Mouse (Mus musculus) limb, embryonic 14.5 days (tissue): ENCODE measurements around the gene Nthl1. TPM values are rescaled to one million over a fixed set of nuclear protein-coding genes. Genes with fewer than 3 reads are reported as not detected.

Experiments used
- ATAC-seq: fragments of 200-750 bp; cut with Nextera tagmentation; 2 replicates; pipeline ENCODE4 v1.8.0; 2017; ENCODE audit warnings: low read depth, moderate number of reproducible peaks, moderate TSS enrichment; ENCODE audit not compliant: low FRiP score
- DNase-seq: peaks from one replicate; pipeline ENCODE4 v3.0.0-alpha.2; 2015; ENCODE audit warnings: low spot score
- H3K27ac ChIP-seq: fragments of 300-500 bp; sonication (generic); replicated peaks from 2 replicates; pipeline ENCODE4 v1.5.1; 2014; ENCODE audit warnings: low read depth, mild to moderate bottlenecking, low read length, moderate library complexity, mixed read lengths
- H3K27me3 ChIP-seq: fragments of 300-500 bp; sonication (generic); 2 replicates; pipeline ENCODE4 v1.6.1; 2014; ENCODE audit warnings: low read length, mixed read lengths; ENCODE audit not compliant: control insufficient read depth, insufficient read depth
- H3K36me3 ChIP-seq: fragments of 300-500 bp; sonication (generic); 2 replicates; pipeline ENCODE4 v1.6.1; 2014; ENCODE audit warnings: mild to moderate bottlenecking, low read length, moderate library complexity, mixed read lengths; ENCODE audit not compliant: control insufficient read depth, insufficient read depth
- H3K4me1 ChIP-seq: fragments of 300-500 bp; sonication (generic); 2 replicates; pipeline ENCODE4 v1.6.1; 2014; ENCODE audit warnings: antibody characterized with exemption, low read length, mixed read lengths; ENCODE audit not compliant: control insufficient read depth, insufficient read depth
- H3K4me2 ChIP-seq: fragments of 300-500 bp; sonication (generic); replicated peaks from 2 replicates; pipeline ENCODE4 v1.6.1; 2014; ENCODE audit warnings: low read depth, mild to moderate bottlenecking, low read length, moderate library complexity; ENCODE audit not compliant: severe bottlenecking
- H3K4me3 ChIP-seq: fragments of 300-500 bp; sonication (generic); replicated peaks from 2 replicates; pipeline ENCODE4 v1.5.1; 2014; ENCODE audit warnings: low read length
- H3K9ac ChIP-seq: fragments of 300-500 bp; sonication (generic); 2 replicates; pipeline ENCODE4 v1.6.1; 2014; ENCODE audit warnings: mild to moderate bottlenecking, low read depth, low read length, moderate library complexity; ENCODE audit not compliant: severe bottlenecking
- H3K9me3 ChIP-seq: fragments of 300-500 bp; sonication (generic); 2 replicates; pipeline ENCODE4 v1.6.1; 2016; ENCODE audit warnings: low read length; ENCODE audit not compliant: control insufficient read depth
- POLR2A ChIP-seq: fragments of 200-500 bp; IDR thresholded peaks from 2 replicates; pipeline ENCODE4 v1.8.0; 2012; ENCODE audit warnings: inconsistent platforms, mild to moderate bottlenecking, moderate library complexity, borderline replicate concordance; ENCODE audit not compliant: insufficient read depth, insufficient read length; ENCODE audit errors: extremely low read depth
- WGBS: fragments of 180-500 bp; shearing (Covaris S2); extraction: QIAGEN DNeasy Blood & Tissue Kit; methylation state at CpG from one replicate; pipeline ENCODE4 v1.1.7; 2014; 5-methylcytosine and 5-hydroxymethylcytosine counted together
- polyA plus RNA-seq, 2 experiments: library from polyadenylated mRNA; depleted of rRNA in 1 of 2; stranded (reverse) in 1 of 2; unstranded in 1 of 2; fragments of >200 nt; fragmentation: Nextera tagmentation in 1 of 2; extraction: Ambion mirVana in 1 of 2; gene quantifications; 2 replicates each; pipeline versions ENCODE4 v1.2.1 to v1.2.3; 2012 to 2014

Gene Nthl1
- polyA plus RNA-seq, 2 experiments, result 17.8 to 30.0 TPM

DNA sequence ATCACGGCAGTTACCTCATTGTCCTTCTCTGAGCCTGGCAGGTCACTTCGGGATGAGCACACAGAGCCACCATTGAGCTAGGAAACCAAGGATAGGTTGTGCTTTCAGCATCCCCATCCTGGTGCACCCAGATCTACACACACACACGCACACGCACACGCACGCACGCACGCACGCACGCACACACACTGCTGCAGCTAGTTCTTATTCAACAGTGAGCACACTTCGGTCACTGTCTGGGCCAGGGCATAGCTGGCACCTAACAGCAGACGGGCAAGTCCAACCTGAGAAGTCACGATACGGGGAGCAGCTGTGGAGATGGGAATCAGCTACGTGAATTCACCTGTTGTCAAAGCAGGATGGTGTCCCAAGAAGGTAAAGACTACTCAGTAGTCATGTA lies 8.1 kb downstream of the Nthl1 start:
- DNase-seq (no peak), ATAC-seq (no peak)
- H3K4me3 ChIP-seq, result no peak overlapping the region
- no peaks in the 10 kb centered on the region for H3K27me3 ChIP-seq
- no peak overlapping the region for H3K4me2 ChIP-seq
- H3K9me3 ChIP-seq, result no peaks in the 10 kb centered on the region
- H3K27ac ChIP-seq, result peak overlapping the region; percentile 94; the same call in 1 of the 2 replicates
- H3K4me1 ChIP-seq, result peaks cover 41% of the 10 kb centered on the region
- no peak overlapping the region for H3K9ac ChIP-seq
- no peak for TF ChIP-seq POLR2A
- H3K36me3 ChIP-seq, result peaks cover 41% of the 10 kb centered on the region
- 97% methylated on average over 15 of the region's 15 CpGs for WGBS

- no peak overlapping the region for H3K27ac ChIP-seq
- no peak overlapping the region for H3K9ac ChIP-seq
- H3K27me3 ChIP-seq, result no peaks in the 10 kb centered on the region
- H3K9me3 ChIP-seq, result no peaks in the 10 kb centered on the region
- 94% methylated on average over 12 of the region's 14 CpGs for WGBS
- no peak overlapping the region for H3K4me2 ChIP-seq
- DNase-seq (no peak), ATAC-seq (no peak)
- no peak for TF ChIP-seq POLR2A
- peaks cover 52% of the 10 kb centered on the region for H3K36me3 ChIP-seq
- peaks cover 41% of the 10 kb centered on the region for H3K4me1 ChIP-seq
- H3K4me3 ChIP-seq, result no peak overlapping the region
Measured at GRCm38 (mm10) chr17:24641944-24642343, 9.5 kb downstream of the Nthl1 start.

DNA sequence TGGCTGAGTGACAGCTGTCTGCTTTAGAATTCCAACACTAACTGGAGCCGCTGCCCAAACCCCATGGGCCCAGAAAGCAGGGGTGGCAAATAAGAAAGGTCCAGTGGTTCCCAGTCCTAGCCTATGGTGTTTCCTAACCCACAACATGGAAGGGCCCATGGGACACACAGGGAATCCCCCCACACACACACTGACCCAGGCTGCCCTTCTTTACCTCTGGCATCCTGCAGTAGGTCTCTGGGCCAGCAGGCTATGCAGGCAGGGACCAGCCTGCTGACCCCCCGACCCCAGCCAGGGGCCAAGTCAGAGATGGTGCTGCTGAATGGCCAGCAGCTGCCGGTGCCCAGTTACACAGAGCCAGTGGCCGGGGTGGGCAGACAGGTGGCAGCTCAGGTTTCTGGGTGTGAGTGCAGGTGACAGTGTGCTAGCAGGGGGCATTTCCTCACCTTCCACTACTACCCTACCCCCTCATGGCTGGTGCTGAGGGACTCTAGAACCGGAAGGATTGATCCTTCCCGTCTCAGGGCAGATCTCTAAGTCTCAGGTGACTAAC lies 10.4 kb downstream of the Nthl1 start:
- Histone ChIP-seq H3K36me3 (peaks cover 57% of the 10 kb centered on the region), H3K27me3 (no peaks in the 10 kb centered on the region), H3K4me3 (no peak overlapping the region), H3K9me3 (no peaks in the 10 kb centered on the region), H3K4me2 (no peak overlapping the region), H3K27ac (no peak overlapping the region), H3K9ac (no peak overlapping the region), H3K4me1 (peaks cover 41% of the 10 kb centered on the region)
- no peak for DNase-seq
- no peak for ATAC-seq
- TF ChIP-seq POLR2A, result no peak
- 67% methylated on average over 6 of the region's 6 CpGs for WGBS

- H3K27ac ChIP-seq, result peak overlapping the region; percentile 48; the same call in 1 of the 2 replicates
- peaks cover 38% of the 10 kb centered on the region for H3K4me1 ChIP-seq
- peak overlapping the region; percentile 36; the same call in 1 of the 2 replicates for H3K9ac ChIP-seq
- no peaks in the 10 kb centered on the region for H3K27me3 ChIP-seq
- H3K4me3 ChIP-seq, result no peak overlapping the region
- DNase-seq, result no peak
- 29% methylated on average over 7 of the region's 7 CpGs for WGBS
- H3K36me3 ChIP-seq, result peaks cover 49% of the 10 kb centered on the region
- H3K4me2 ChIP-seq, result no peak overlapping the region
- no peaks in the 10 kb centered on the region for H3K9me3 ChIP-seq
- ATAC-seq, result peak; percentile 24; the same call in 1 of the 2 replicates
- TF ChIP-seq POLR2A, result no peak
Measured at GRCm38 (mm10) chr17:24644030-24644715, 11.7 kb downstream of the Nthl1 start.

DNA sequence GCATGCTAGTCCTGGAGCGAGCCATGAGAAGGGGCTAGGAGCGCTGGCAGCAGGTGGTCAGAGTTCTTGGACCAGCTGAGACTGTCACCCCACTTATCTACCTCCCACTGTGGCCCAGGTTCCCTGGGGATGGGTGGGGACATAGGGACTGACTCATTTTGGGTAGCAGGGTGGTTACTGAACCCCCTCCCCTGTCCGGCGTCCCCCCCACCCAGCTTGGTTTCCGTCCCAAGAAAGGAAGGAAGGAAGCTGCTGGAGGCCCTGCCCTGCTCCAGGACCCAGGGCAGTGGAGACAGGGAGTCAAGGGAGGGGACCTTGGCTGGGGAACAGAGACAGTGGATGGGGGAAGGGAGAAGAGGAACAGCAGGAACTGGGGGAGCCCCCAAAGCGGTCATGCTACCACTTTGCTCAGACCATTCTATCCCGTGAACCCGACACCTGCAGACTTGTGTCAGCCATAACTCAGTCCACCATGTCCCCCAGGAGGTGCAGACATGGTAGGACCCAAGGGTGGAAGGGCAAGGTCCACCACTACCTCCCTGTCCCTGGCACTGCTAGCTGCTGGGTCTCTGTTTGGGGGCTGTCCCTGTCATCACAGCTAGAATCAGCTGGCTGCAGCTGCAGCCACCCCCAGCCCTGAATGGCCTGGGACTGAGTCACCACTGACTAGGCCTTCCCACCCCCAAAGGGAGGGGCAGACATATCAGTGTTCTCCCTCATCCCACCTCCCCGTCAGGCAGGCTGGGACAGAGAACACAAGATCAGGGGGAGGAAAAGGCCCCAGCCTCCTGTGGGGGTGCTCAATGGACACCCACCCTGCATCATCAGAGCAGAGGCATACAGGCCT lies 12.6 kb downstream of the Nthl1 start:
- H3K4me1 ChIP-seq, result peaks cover 33% of the 10 kb centered on the region
- no peaks in the 10 kb centered on the region for H3K27me3 ChIP-seq
- DNase-seq, result no peak
- no peak overlapping the region for H3K4me2 ChIP-seq
- WGBS, result 69% methylated on average over 9 of the region's 9 CpGs
- peaks cover 46% of the 10 kb centered on the region for H3K36me3 ChIP-seq
- H3K4me3 ChIP-seq, result no peak overlapping the region
- H3K9ac ChIP-seq, result peak overlapping the region; percentile 7; the same call in 1 of the 2 replicates
- peak overlapping the region; percentile 48 for H3K27ac ChIP-seq
- no peak for ATAC-seq
- H3K9me3 ChIP-seq, result no peaks in the 10 kb centered on the region
- no peak for TF ChIP-seq POLR2A
